ENCODE assay signal across 7 mouse cellular contexts in the genomic region with DNA sequence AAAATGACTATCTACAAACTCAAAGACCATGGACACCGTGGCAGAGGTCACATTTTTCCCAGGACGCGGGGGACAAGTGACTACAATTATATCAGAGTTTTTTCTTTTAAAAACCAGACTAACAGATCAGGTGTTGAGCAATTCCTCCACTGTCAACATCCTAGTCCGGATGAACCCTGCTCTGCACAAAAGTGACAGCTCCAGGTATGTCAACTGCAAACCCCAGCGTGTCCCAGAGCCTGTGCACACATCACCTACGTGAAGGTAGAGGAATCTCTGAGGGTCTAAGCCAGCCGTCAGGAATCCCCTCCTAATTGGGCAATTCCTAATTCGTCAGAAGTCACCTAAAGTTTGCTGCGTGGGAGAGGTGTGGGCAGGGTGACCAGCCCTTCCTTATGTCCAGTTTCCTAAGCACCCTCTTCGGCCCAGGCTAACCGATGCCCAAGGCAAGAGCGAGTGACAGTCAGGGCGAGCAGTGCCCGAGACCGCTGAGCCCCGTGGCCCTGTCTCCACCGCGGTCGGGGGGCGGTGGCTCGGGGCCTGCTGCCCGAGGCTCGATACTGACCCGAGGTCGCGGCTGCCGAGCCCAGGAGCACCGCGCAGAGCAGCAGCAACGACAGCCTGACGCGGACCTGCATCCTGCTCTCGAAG. TPM values are rescaled to one million over a fixed set of nuclear protein-coding genes. Genes with fewer than 3 reads are reported as not detected.
DNase-seq lines count a peak whose midpoint lies in the region; ATAC-seq lines count a peak whose summit lies in the region.

No protein-coding gene starts in this region.

- intact Hi-C loops in gastrocnemius, postnatal 36 days (cut with DNase I), result no loop called here

- H3K4me1 ChIP-seq in neural tube, embryonic 11.5 days (ENCODE audit: control insufficient read depth, insufficient read depth, low read length), result peaks cover 3% of the 10 kb centered on the region; the same call in 1 of the 2 replicates
- peaks cover 14% of the 10 kb centered on the region for H3K4me1 ChIP-seq in embryonic facial prominence, embryonic 13.5 days
- H3K4me1 ChIP-seq in intestine, embryonic 15.5 days (replicated peaks), result no peaks in the 10 kb centered on the region; the same call in 1 of the 2 replicates
- peaks cover 7% of the 10 kb centered on the region; the same call in 1 of the 2 replicates for H3K4me1 ChIP-seq in midbrain, embryonic 11.5 days (ENCODE audit: control insufficient read depth, insufficient read depth, low read length)

- peak overlapping the region; percentile 35; the same call in 1 of the 2 replicates for H3K27ac ChIP-seq in neural tube, embryonic 11.5 days (ENCODE audit: low read depth, low read length)
- H3K27ac ChIP-seq in embryonic facial prominence, embryonic 13.5 days, result peak overlapping the region; percentile 56; the same call in 1 of the 2 replicates
- H3K27ac ChIP-seq in intestine, embryonic 15.5 days, result peak overlapping the region; percentile 54
- H3K27ac ChIP-seq in midbrain, embryonic 11.5 days (ENCODE audit: low read depth, low read length), result peak overlapping the region; percentile 54; the same call in 1 of the 2 replicates

- no peaks in the 10 kb centered on the region for H3K9me3 ChIP-seq in neural tube, embryonic 11.5 days (ENCODE audit: control insufficient read depth, low read length)
- no peaks in the 10 kb centered on the region for H3K9me3 ChIP-seq in embryonic facial prominence, embryonic 13.5 days
- H3K9me3 ChIP-seq in intestine, embryonic 15.5 days, result no peaks in the 10 kb centered on the region
- no peaks in the 10 kb centered on the region for H3K9me3 ChIP-seq in midbrain, embryonic 11.5 days (ENCODE audit: control insufficient read depth, low read length)

- peak overlapping the region; percentile 87 for H3K9ac ChIP-seq in neural tube, embryonic 11.5 days (ENCODE audit: low read length)
- H3K9ac ChIP-seq in embryonic facial prominence, embryonic 13.5 days, result peak overlapping the region; percentile 91
- peak overlapping the region; percentile 92 for H3K9ac ChIP-seq in intestine, embryonic 15.5 days
- peak overlapping the region; percentile 88 for H3K9ac ChIP-seq in midbrain, embryonic 11.5 days (ENCODE audit: low read length)

- H3K4me3 ChIP-seq in neural tube, embryonic 11.5 days (ENCODE audit: low read depth, low read length), result peak overlapping the region; percentile 88
- H3K4me3 ChIP-seq in embryonic facial prominence, embryonic 13.5 days, result peak overlapping the region; percentile 90
- peak overlapping the region; percentile 89 for H3K4me3 ChIP-seq in intestine, embryonic 15.5 days (replicated peaks)
- peak overlapping the region; percentile 80 for H3K4me3 ChIP-seq in midbrain, embryonic 11.5 days (ENCODE audit: low read depth, low read length)

- H3K4me2 ChIP-seq in neural tube, embryonic 11.5 days (ENCODE audit: low read depth), result peak overlapping the region; percentile 81
- peak overlapping the region; percentile 84 for H3K4me2 ChIP-seq in embryonic facial prominence, embryonic 13.5 days
- peak overlapping the region; percentile 80 for H3K4me2 ChIP-seq in intestine, embryonic 15.5 days (replicated peaks)
- H3K4me2 ChIP-seq in midbrain, embryonic 11.5 days, result peak overlapping the region; percentile 89

- DNase-seq in neural tube, embryonic 11.5 days (ENCODE audit: low spot score), result no peak
- no peak for DNase-seq in neural tube, embryonic 10.5 days (ENCODE audit: extremely low spot score, low spot score)
- DNase-seq in midbrain, embryonic 11.5 days (ENCODE audit: low spot score, missing footprints), result no peak
- no peak for DNase-seq in gastrocnemius, postnatal 36 days

- no peaks in the 10 kb centered on the region for H3K36me3 ChIP-seq in neural tube, embryonic 11.5 days (ENCODE audit: control insufficient read depth, insufficient read depth, low read length)
- no peaks in the 10 kb centered on the region for H3K36me3 ChIP-seq in embryonic facial prominence, embryonic 13.5 days
- H3K36me3 ChIP-seq in intestine, embryonic 15.5 days, result no peaks in the 10 kb centered on the region
- H3K36me3 ChIP-seq in midbrain, embryonic 11.5 days (ENCODE audit: control insufficient read depth, insufficient read depth, low read length), result no peaks in the 10 kb centered on the region

- H3K27me3 ChIP-seq in neural tube, embryonic 11.5 days (ENCODE audit: control insufficient read depth, insufficient read depth, low read length), result no peaks in the 10 kb centered on the region
- no peaks in the 10 kb centered on the region for H3K27me3 ChIP-seq in embryonic facial prominence, embryonic 13.5 days
- H3K27me3 ChIP-seq in intestine, embryonic 15.5 days (replicated peaks), result no peaks in the 10 kb centered on the region
- no peaks in the 10 kb centered on the region for H3K27me3 ChIP-seq in midbrain, embryonic 11.5 days (ENCODE audit: control insufficient read depth, insufficient read depth, low read length)

- WGBS in neural tube, embryonic 11.5 days, result 5% methylated on average over 33 of the region's 33 CpGs
- 5% methylated on average over 33 of the region's 33 CpGs for WGBS in embryonic facial prominence, embryonic 13.5 days
- 2% methylated on average over 33 of the region's 33 CpGs for WGBS in intestine, embryonic 15.5 days
- WGBS in midbrain, embryonic 11.5 days, result 5% methylated on average over 33 of the region's 33 CpGs

- peak; percentile 74 for ATAC-seq in neural tube, embryonic 11.5 days (ENCODE audit: insufficient read depth, low FRiP score, low TSS enrichment)
- ATAC-seq in embryonic facial prominence, embryonic 13.5 days (ENCODE audit: insufficient number of reproducible peaks, insufficient read depth, low FRiP score, low TSS enrichment, low read depth), result peak; percentile 33; the same call in 1 of the 2 replicates
- peak; percentile 77 for ATAC-seq in intestine, embryonic 15.5 days
- peak; percentile 78 for ATAC-seq in midbrain, embryonic 11.5 days (ENCODE audit: low FRiP score)
- no peak for ATAC-seq in monocyte, adult 5-6 weeks (replicated peaks; ENCODE audit: insufficient number of reproducible peaks, low FRiP score, low TSS enrichment, poor library complexity, severe bottlenecking)

RNA-seq across cellular contexts. Expression of a gene that starts 0.4 kb away (rescaled TPM):
- polyA plus RNA-seq in neural tube, embryonic 11.5 days (2014; fragmentation: Nextera tagmentation; extraction: Ambion mirVana), result 92.1 and 98.1 TPM in 2 replicates
- 89.7 and 103 TPM in 2 replicates for polyA plus RNA-seq in embryonic facial prominence, embryonic 13.5 days (2015; fragmentation: Nextera tagmentation; extraction: Ambion mirVana)
- 98.8 and 110 TPM in 2 replicates for polyA plus RNA-seq in intestine, embryonic 15.5 days (2015; fragmentation: Nextera tagmentation; extraction: Ambion mirVana)
- polyA plus RNA-seq in midbrain, embryonic 11.5 days (2014; fragmentation: Nextera tagmentation; extraction: Ambion mirVana), result 73.9 and 82.8 TPM in 2 replicates
- total RNA-seq in monocyte, adult 5-6 weeks (2017), result 76.7 to 111 TPM (median 97.7 TPM) in 3 replicates
- total RNA-seq in gastrocnemius, postnatal 36 days (2021), result 10 to 100 TPM; 38.4 to 42.2 TPM
